Mouse (Mus musculus) myocyte (in vitro differentiated cells): Measurements from ENCODE around the gene Sntb2. TPM values are rescaled to one million over a fixed set of nuclear protein-coding genes. Genes with fewer than 3 reads are reported as not detected.
A peak's percentile ranks its signal among the peaks of the same experiment; 100 is the strongest.

Experiments used
- H3K27me3 ChIP-seq: one replicate; pipeline ENCODE4 v1.6.1; 2011; ENCODE audit not compliant: control insufficient read depth, insufficient read depth, insufficient read length
- H3K36me3 ChIP-seq: one replicate; pipeline ENCODE4 v1.6.1; 2011; ENCODE audit not compliant: control insufficient read depth, insufficient read depth
- H3K4me2 ChIP-seq: one replicate; pipeline ENCODE4 v1.6.1; 2011; ENCODE audit warnings: low read depth, control low read depth
- H3K4me3 ChIP-seq: one replicate; pipeline ENCODE4 v1.5.1; 2011; ENCODE audit warnings: mild to moderate bottlenecking, control low read depth, moderate library complexity
- H3K79me2 ChIP-seq: one replicate; pipeline ENCODE4 v1.6.1; 2011; ENCODE audit not compliant: control insufficient read depth, insufficient read depth
- H3ac ChIP-seq: one replicate; pipeline ENCODE4 v1.6.1; 2011; ENCODE audit not compliant: control insufficient read depth, insufficient read length
- CEBPB ChIP-seq: IDR thresholded peaks from 2 replicates; pipeline ENCODE4 v1.6.1; 2011; ENCODE audit warnings: mild to moderate bottlenecking, moderate library complexity; ENCODE audit not compliant: poor library complexity, insufficient read depth, severe bottlenecking
- E2F4 ChIP-seq: IDR thresholded peaks from one replicate; pipeline ENCODE4 v1.6.1; 2011; ENCODE audit warnings: mild to moderate bottlenecking, control low read depth, moderate library complexity; ENCODE audit not compliant: insufficient read depth
- MAX ChIP-seq: IDR thresholded peaks from one replicate; pipeline ENCODE4 v1.6.1; 2011; ENCODE audit warnings: low read depth, mild to moderate bottlenecking, control low read depth
- MYOD1 ChIP-seq, 3 experiments: IDR thresholded peaks; one replicate each; pipeline ENCODE4 v1.6.1; 2011; ENCODE audit warnings: control low read depth in 2 of 3, low read depth in 2 of 3, mild to moderate bottlenecking in 2 of 3, moderate library complexity in 1 of 3; ENCODE audit not compliant: insufficient read length in 2 of 3, control insufficient read depth in 1 of 3
- MYOG ChIP-seq, 3 experiments: IDR thresholded peaks; one replicate each; pipeline ENCODE4 v1.6.1; 2011; ENCODE audit warnings: control low read depth in 2 of 3, low read depth in 2 of 3, mild to moderate bottlenecking in 2 of 3; ENCODE audit not compliant: insufficient read length in 2 of 3, control insufficient read depth in 1 of 3, insufficient read depth in 1 of 3
- POLR2A ChIP-seq: IDR thresholded peaks from one replicate; pipeline ENCODE4 v1.6.1; 2011; ENCODE audit warnings: low read depth, mild to moderate bottlenecking, control low read depth, moderate library complexity; ENCODE audit not compliant: insufficient read length
- POLR2AphosphoS2 ChIP-seq: IDR thresholded peaks from one replicate; pipeline ENCODE4 v1.6.1; 2011; ENCODE audit warnings: low read depth, control low read depth; ENCODE audit not compliant: insufficient read length
- REST ChIP-seq: IDR thresholded peaks from one replicate; pipeline ENCODE4 v1.6.1; 2011; ENCODE audit warnings: mild to moderate bottlenecking, control low read depth, moderate library complexity; ENCODE audit not compliant: insufficient read depth, insufficient read length
- SRF ChIP-seq: IDR thresholded peaks from one replicate; pipeline ENCODE4 v1.6.1; 2011; ENCODE audit warnings: low read depth; ENCODE audit not compliant: control insufficient read depth, insufficient read length
- TCF12 ChIP-seq: IDR thresholded peaks from one replicate; pipeline ENCODE4 v1.6.1; 2011; ENCODE audit warnings: mild to moderate bottlenecking, control low read depth; ENCODE audit not compliant: poor library complexity, insufficient read depth, severe bottlenecking
- TCF3 ChIP-seq: IDR thresholded peaks from one replicate; pipeline ENCODE4 v1.6.1; 2011; ENCODE audit warnings: low read depth, control low read depth; ENCODE audit not compliant: insufficient read length
- USF1 ChIP-seq: IDR thresholded peaks from one replicate; pipeline ENCODE4 v1.6.1; 2011; ENCODE audit warnings: low read depth, mild to moderate bottlenecking, control low read depth, moderate library complexity
- polyA plus RNA-seq: library from polyadenylated mRNA; unstranded; fragments of >200 nt; fragmentation: generic; extraction: Trizol; gene quantifications from one replicate; pipeline ENCODE4 v1.2.1, GENCODE M21; 2012; ENCODE audit warnings: missing spikeins

Gene Sntb2
- polyA plus RNA-seq, 1 experiment = 5.6 TPM

DNA sequence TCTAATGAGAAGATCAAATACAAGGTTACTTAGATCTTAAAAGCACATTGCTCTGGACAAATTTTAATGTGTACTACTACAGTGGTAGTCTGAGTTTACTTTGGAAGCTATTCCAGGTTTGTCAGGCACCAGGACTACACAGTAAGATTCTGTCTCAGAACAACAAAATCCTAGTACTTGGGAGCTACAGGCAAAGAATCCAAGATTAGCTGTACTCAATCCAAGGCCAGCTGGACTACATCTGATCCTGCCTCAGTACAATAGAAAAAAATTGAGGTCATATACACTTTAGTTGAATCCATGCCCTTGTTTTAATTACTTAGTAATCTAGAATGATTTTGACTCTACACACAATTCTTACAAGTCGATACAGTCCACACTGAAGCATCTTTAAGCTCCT, 79.4 kb downstream of the Sntb2 start:
- Histone ChIP-seq H3K36me3 (peaks cover 3% of the 10 kb centered on the region), H3K79me2 (no peaks in the 10 kb centered on the region), H3K4me2 (no peak overlapping the region), H3ac (no peak overlapping the region), H3K4me3 (no peak overlapping the region), H3K27me3 (no peaks in the 10 kb centered on the region)
- TF ChIP-seq POLR2AphosphoS2 = no peak
- TF ChIP-seq MYOD1 (IDR thresholded peaks at IDR 0.05; ENCODE audit: control insufficient read depth in 1 of 3, insufficient read length in 2 of 3, low read depth in 2 of 3) = no peak
- TF ChIP-seq MAX = no peak

DNA sequence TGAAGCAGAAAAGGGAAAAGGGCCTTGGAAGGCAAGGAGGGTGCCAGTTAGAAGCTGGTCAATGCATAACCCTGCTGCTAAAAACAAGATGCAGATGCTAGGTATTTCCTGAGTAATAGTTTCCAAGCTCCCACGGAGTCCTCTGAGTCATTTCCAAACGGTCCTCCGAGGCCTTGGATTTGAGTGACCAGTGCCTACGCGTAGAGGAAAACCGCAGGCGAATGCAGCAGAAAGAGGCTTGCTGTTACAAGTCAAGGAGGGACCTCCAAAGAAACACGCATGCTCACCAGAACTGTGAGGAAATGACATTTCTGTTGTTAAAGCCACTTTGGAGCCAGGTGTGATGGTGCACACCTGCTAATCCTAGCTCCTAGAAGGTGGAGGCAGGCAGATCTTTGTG, 87.9 kb downstream of the Sntb2 start:
- Histone ChIP-seq H3K27me3 (no peaks in the 10 kb centered on the region), H3K4me3 (no peak overlapping the region), H3K4me2 (no peak overlapping the region), H3K36me3 (no peaks in the 10 kb centered on the region), H3ac (no peak overlapping the region), H3K79me2 (no peaks in the 10 kb centered on the region)
- no peak for TF ChIP-seq CEBPB
- TF ChIP-seq POLR2AphosphoS2 = no peak
- no peak for TF ChIP-seq TCF3
- TF ChIP-seq MYOD1 (IDR thresholded peaks at IDR 0.05; ENCODE audit: control insufficient read depth in 1 of 3, insufficient read length in 2 of 3, low read depth in 2 of 3) = no peak
- no peak for TF ChIP-seq SRF
- TF ChIP-seq TCF12 = no peak
- no peak for TF ChIP-seq POLR2A
- TF ChIP-seq USF1 = no peak
- no peak for TF ChIP-seq MYOG (IDR thresholded peaks at IDR 0.05; ENCODE audit: control insufficient read depth in 1 of 3, insufficient read depth in 1 of 3, insufficient read length in 2 of 3, low read depth in 2 of 3)
- TF ChIP-seq MAX = no peak
- TF ChIP-seq E2F4 = no peak
- TF ChIP-seq REST = no peak

DNA sequence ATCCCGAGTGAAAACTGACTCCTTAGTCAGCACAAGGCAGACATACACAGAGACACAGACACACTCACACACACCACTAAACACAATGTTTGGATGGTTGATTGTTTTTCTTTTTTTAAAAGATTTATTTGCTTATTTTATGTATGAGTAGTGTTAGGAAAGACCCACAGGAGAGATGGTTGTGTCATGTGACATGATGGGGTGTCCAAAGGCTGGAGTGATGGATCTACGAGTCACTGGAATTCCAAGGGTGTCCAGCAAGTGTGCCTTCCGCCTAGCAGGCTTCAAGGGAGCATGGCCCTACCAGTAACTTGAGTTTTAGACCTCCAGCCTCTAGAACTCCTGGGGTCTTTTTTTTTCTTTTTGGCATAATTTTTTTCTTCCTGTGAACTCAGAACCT, 93.8 kb downstream of the Sntb2 start:
- no peak for TF ChIP-seq E2F4
- peak; percentile 42 for TF ChIP-seq USF1
- H3K36me3 ChIP-seq = no peaks in the 10 kb centered on the region
- peaks cover 23% of the 10 kb centered on the region for H3K79me2 ChIP-seq
- H3K4me2 ChIP-seq = no peak overlapping the region
- no peak overlapping the region for H3ac ChIP-seq
- H3K27me3 ChIP-seq = no peaks in the 10 kb centered on the region
- no peak overlapping the region for H3K4me3 ChIP-seq

DNA sequence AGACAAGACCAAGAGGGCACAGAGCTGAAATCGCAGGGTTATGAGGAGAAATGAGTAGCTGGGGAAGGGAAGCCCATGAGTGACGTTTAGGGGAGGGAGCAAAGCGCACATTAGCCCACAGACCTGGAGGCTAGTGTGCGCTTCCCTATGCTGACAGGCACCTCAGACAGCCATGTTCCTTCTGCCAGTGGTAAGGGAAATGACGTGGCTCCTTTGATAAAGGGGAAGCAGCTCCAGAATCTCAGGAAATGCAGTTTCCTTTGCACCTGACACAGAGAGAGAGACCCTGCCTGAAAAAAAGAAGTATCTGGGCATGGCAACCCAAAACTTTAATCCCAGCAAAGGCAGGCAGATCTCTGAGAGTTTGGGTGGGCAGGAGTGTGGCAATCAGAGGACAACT, 94.5 kb downstream of the Sntb2 start:
- H3K27me3 ChIP-seq = no peaks in the 10 kb centered on the region
- H3K79me2 ChIP-seq = peaks cover 30% of the 10 kb centered on the region
- H3K4me2 ChIP-seq = no peak overlapping the region
- no peaks in the 10 kb centered on the region for H3K36me3 ChIP-seq
- no peak for TF ChIP-seq POLR2AphosphoS2
- no peak for TF ChIP-seq MYOD1 (IDR thresholded peaks at IDR 0.05; ENCODE audit: control insufficient read depth in 1 of 3, insufficient read length in 2 of 3, low read depth in 2 of 3)
- TF ChIP-seq SRF = no peak
- TF ChIP-seq TCF12 = no peak
- no peak for TF ChIP-seq MYOG (IDR thresholded peaks at IDR 0.05; ENCODE audit: control insufficient read depth in 1 of 3, insufficient read depth in 1 of 3, insufficient read length in 2 of 3, low read depth in 2 of 3)
- no peak for TF ChIP-seq USF1
- no peak for TF ChIP-seq E2F4
- no peak for TF ChIP-seq CEBPB
- TF ChIP-seq POLR2A = no peak
- TF ChIP-seq MAX = no peak
- no peak for TF ChIP-seq REST
- no peak for TF ChIP-seq TCF3
- H3K4me3 ChIP-seq = no peak overlapping the region
- H3ac ChIP-seq = no peak overlapping the region

DNA sequence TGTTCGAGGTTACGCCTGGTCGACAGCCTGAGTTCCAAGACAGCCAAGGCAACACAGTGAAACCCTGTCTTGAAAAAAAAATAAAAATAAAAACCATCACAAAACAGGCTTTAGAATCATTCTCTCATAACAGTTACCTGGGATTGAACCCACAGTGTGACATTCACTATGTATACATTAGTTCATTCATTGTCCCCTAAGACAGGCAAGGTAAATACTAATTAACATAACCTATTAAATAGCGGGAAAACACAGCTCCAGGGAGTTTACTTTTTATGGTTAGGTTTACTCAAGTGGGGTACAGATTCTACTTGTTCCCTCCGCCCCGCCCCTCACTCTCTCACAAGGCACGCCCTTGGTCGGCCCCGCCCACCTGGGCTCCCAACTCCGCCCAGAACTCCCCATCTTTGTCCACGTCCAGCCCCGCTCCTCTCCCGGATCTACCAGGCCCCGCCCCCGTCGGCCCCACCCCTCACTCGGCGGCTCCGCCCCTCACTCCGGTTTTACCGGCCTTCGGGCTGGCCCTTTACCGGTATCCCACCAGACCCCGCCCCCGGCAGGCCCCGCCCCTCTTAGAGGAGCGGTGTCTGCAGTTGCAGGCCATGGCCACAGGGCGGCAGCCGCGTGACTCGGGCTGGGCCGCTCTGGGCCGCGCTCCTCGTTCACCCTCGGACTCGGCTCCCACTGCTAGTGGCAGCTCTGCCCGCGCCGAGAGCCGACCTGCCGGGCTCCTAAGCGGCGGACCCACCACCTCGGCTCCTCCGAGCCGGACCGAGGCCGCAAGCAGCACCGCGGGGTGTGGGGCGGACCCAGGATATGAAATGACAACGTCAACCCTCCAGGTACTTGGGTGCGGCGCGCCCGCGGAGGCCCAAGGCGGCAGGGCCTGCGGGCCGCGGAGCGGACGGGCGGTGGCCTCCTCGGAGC, 95.4 kb downstream of the Sntb2 start, which contains the start of gene Vps4a:
Gene Vps4a (plus strand): TSS at position 573 of the 927 bp plus-strand sequence.
- no peaks in the 10 kb centered on the region for H3K27me3 ChIP-seq
- H3ac ChIP-seq = peak within 1 kb of the TSS; percentile 82
- H3K4me2 ChIP-seq = peak within 1 kb of the TSS; percentile 74
- TF ChIP-seq USF1 (no peak), POLR2AphosphoS2 (peak; percentile 80), REST (no peak), MAX (no peak), TCF12 (no peak), TCF3 (no peak), CEBPB (no peak), MYOG (IDR thresholded peaks at IDR 0.05; ENCODE audit: control insufficient read depth in 1 of 3, insufficient read depth in 1 of 3, insufficient read length in 2 of 3, low read depth in 2 of 3) (peak in 1 of 3 experiments; percentile 18), E2F4 (no peak), SRF (peak; percentile 23), MYOD1 (IDR thresholded peaks at IDR 0.05; ENCODE audit: control insufficient read depth in 1 of 3, insufficient read length in 2 of 3, low read depth in 2 of 3) (peak in 1 of 3 experiments; percentile 16), POLR2A (peak; percentile 90)
- H3K4me3 ChIP-seq = peak within 1 kb of the TSS; percentile 35
- peaks cover 34% of the 10 kb centered on the region for H3K79me2 ChIP-seq
- H3K36me3 ChIP-seq = no peaks in the 10 kb centered on the region
